Mouse (Mus musculus) kidney, embryonic 16.5 days (tissue): ENCODE measurements at regions not wholly inside any gene's neighbourhood (a gene's known extent, or its start where the extent isn't known, plus 50 kb on each side); places are given as distances from the start of the nearest gene placed in this dataset.

Experiments
- ATAC-seq: fragments of 200-750 bp; cut with Nextera tagmentation; 2 replicates; pipeline ENCODE4 v1.8.0; 2017; ENCODE audit warnings: moderate TSS enrichment; ENCODE audit not compliant: low FRiP score, low TSS enrichment
- H3K27ac ChIP-seq: fragments of 300-500 bp; sonication (generic); 2 replicates; pipeline ENCODE4 v1.5.1; 2014; ENCODE audit warnings: low read length
- H3K27me3 ChIP-seq: fragments of 300-500 bp; sonication (generic); 2 replicates; pipeline ENCODE4 v1.6.1; 2014; ENCODE audit warnings: low read length, control low read depth, mixed read lengths; ENCODE audit not compliant: insufficient read depth
- H3K36me3 ChIP-seq: fragments of 300-500 bp; sonication (generic); 2 replicates; pipeline ENCODE4 v1.6.1; 2014; ENCODE audit warnings: low read length, control low read depth, mixed read lengths; ENCODE audit not compliant: insufficient read depth
- H3K4me1 ChIP-seq: fragments of 300-500 bp; sonication (generic); 2 replicates; pipeline ENCODE4 v1.6.1; 2014; ENCODE audit warnings: low read length, control low read depth, mixed read lengths; ENCODE audit not compliant: insufficient read depth
- H3K4me2 ChIP-seq: fragments of 300-500 bp; sonication (generic); replicated peaks from 2 replicates; pipeline ENCODE4 v1.6.1; 2014; ENCODE audit warnings: low read depth, low read length
- H3K4me3 ChIP-seq: fragments of 300-500 bp; sonication (generic); 2 replicates; pipeline ENCODE4 v1.5.1; 2014; ENCODE audit warnings: mild to moderate bottlenecking, low read length
- H3K9ac ChIP-seq: fragments of 300-500 bp; sonication (generic); replicated peaks from 2 replicates; pipeline ENCODE4 v1.6.1; 2014; ENCODE audit warnings: low read length
- H3K9me3 ChIP-seq: fragments of 300-500 bp; sonication (generic); 2 replicates; pipeline ENCODE4 v1.6.1; 2016; ENCODE audit warnings: low read length, control low read depth
- WGBS: fragments of 180-500 bp; shearing (Covaris S2); extraction: QIAGEN DNeasy Blood & Tissue Kit; methylation state at CpG from one replicate; pipeline ENCODE4 v1.1.7; 2014; 5-methylcytosine and 5-hydroxymethylcytosine counted together

GRCm38 (mm10) chr11:63570646-63571045 lies 351.4 kb downstream of the Hs3st3b1 start:
- Histone ChIP-seq H3K4me3 (no peak overlapping the region), H3K4me2 (no peak overlapping the region), H3K9ac (no peak overlapping the region), H3K36me3 (no peaks in the 10 kb centered on the region), H3K27ac (peak overlapping the region; percentile 63), H3K4me1 (peaks cover 14% of the 10 kb centered on the region), H3K9me3 (no peaks in the 10 kb centered on the region), H3K27me3 (peaks cover 6% of the 10 kb centered on the region; the same call in 1 of the 2 replicates)
- no peak for ATAC-seq
- WGBS: 59% methylated on average over 1 of the region's 1 CpGs

GRCm38 (mm10) chr11:63573271-63573670 lies 348.8 kb downstream of the Hs3st3b1 start:
- 68% methylated on average over 2 of the region's 2 CpGs for WGBS
- H3K9me3 ChIP-seq: no peaks in the 10 kb centered on the region
- H3K4me1 ChIP-seq: peaks cover 14% of the 10 kb centered on the region
- no peak for ATAC-seq
- no peak overlapping the region for H3K4me2 ChIP-seq
- peaks cover 3% of the 10 kb centered on the region; the same call in 1 of the 2 replicates for H3K27me3 ChIP-seq
- H3K27ac ChIP-seq: no peak overlapping the region
- H3K36me3 ChIP-seq: no peaks in the 10 kb centered on the region
- H3K4me3 ChIP-seq: no peak overlapping the region
- no peak overlapping the region for H3K9ac ChIP-seq

- Histone ChIP-seq H3K4me3 (no peak overlapping the region), H3K9ac (no peak overlapping the region), H3K27ac (no peak overlapping the region), H3K27me3 (no peaks in the 10 kb centered on the region), H3K9me3 (no peaks in the 10 kb centered on the region), H3K36me3 (no peaks in the 10 kb centered on the region), H3K4me1 (peaks cover 3% of the 10 kb centered on the region; the same call in 1 of the 2 replicates), H3K4me2 (no peak overlapping the region)
- WGBS: 73% methylated on average over 3 of the region's 3 CpGs
- no peak for ATAC-seq
Observed at GRCm38 (mm10) chr11:63583321-63583720, 338.8 kb downstream of the Hs3st3b1 start.

GRCm38 (mm10) chr11:63585216-63585869 lies 336.7 kb downstream of the Hs3st3b1 start:
- Histone ChIP-seq H3K27ac (no peak overlapping the region), H3K27me3 (no peaks in the 10 kb centered on the region), H3K9me3 (no peaks in the 10 kb centered on the region), H3K4me3 (no peak overlapping the region), H3K36me3 (no peaks in the 10 kb centered on the region), H3K9ac (no peak overlapping the region), H3K4me1 (peaks cover 3% of the 10 kb centered on the region; the same call in 1 of the 2 replicates), H3K4me2 (no peak overlapping the region)
- WGBS: 88% methylated on average over 8 of the region's 8 CpGs
- no peak for ATAC-seq

DNA sequence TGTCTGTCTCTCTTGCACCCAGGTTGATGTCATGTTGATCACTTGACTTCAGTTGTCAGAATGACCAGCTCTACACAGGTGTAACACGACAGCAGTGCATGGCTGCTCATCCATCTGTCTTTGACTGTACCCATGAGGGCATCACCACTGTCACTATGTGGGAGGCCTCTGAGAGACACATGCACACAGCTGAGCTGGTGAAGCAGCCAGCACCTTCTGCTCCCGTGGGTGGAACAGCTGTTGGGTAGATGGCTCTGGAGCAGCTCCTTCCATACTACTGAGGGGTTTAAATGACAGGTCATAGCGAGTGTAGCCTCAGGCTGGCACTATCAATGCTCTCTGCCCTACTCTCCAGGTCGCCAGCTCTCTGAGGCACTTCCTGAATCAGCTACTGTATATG lies 301.9 kb downstream of the Hs3st3b1 start:
- Histone ChIP-seq H3K4me1 (no peaks in the 10 kb centered on the region), H3K27ac (no peak overlapping the region), H3K4me3 (no peak overlapping the region), H3K36me3 (no peaks in the 10 kb centered on the region), H3K9ac (no peak overlapping the region), H3K27me3 (no peaks in the 10 kb centered on the region), H3K4me2 (no peak overlapping the region), H3K9me3 (no peaks in the 10 kb centered on the region)
- 78% methylated on average over 4 of the region's 4 CpGs for WGBS
- ATAC-seq: no peak

- H3K4me2 ChIP-seq: no peak overlapping the region
- ATAC-seq: no peak
- WGBS: 74% methylated on average over 11 of the region's 11 CpGs
- H3K27me3 ChIP-seq: no peaks in the 10 kb centered on the region
- H3K4me3 ChIP-seq: no peak overlapping the region
- H3K4me1 ChIP-seq: no peaks in the 10 kb centered on the region
- H3K36me3 ChIP-seq: no peaks in the 10 kb centered on the region
- no peak overlapping the region for H3K9ac ChIP-seq
- H3K9me3 ChIP-seq: no peaks in the 10 kb centered on the region
- no peak overlapping the region for H3K27ac ChIP-seq
Observed at GRCm38 (mm10) chr11:63630336-63630735, 291.8 kb downstream of the Hs3st3b1 start.

DNA sequence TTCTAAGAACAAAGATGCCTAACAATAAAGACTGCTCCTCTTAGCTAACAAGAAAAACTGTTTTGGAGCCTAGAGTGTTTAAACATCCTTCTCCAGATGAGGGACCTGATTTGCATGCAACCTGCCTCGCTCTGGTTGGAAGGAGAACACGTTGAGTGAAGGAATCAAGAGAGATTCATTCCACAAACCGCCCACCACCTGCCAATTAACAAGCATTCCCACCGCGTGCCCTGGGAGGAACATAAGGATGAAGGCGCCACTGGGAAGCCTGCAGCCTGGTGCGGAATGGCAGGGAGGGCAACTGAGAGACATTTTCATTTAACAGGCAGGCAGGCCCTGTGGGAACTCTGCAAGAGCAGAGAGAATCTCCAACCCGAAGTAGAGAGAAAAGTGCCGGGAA lies 265.0 kb downstream of the Hs3st3b1 start:
- H3K4me2 ChIP-seq: no peak overlapping the region
- H3K4me1 ChIP-seq: no peaks in the 10 kb centered on the region
- no peak overlapping the region for H3K4me3 ChIP-seq
- H3K36me3 ChIP-seq: no peaks in the 10 kb centered on the region
- 68% methylated on average over 9 of the region's 9 CpGs for WGBS
- no peaks in the 10 kb centered on the region for H3K27me3 ChIP-seq
- H3K27ac ChIP-seq: no peak overlapping the region
- no peaks in the 10 kb centered on the region for H3K9me3 ChIP-seq
- no peak for ATAC-seq
- no peak overlapping the region for H3K9ac ChIP-seq

DNA sequence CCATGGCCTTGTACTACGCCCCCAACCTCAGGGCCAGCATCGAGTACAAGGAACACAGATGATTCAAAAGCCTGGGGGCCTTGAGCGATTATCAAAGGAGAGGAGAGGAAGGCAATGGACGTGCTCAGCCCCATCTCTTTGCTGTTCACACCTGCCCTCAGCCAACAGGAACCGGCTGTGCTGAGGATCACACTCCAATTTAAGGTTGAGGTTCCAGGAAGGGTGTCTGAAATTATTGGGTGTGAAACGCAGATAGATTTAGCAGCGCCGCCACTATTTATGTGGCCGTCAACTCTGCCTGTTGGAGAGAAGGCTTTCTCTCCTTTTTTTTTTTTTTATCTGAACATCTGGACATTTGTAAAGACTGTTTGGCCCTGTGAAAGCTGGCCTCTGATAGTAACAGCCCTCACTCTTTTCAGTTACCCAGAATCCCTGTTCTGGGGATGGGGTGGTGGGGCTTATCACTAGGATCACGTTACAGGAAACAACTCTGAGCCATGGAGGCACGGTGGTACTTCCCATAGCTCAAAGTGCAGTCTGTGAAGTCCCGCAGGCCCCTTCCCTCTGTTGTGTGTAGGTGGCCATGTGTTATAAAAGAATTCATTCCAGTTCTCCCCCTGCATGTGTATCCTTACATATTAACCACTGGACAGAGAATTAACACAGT lies 256.7 kb downstream of the Hs3st3b1 start:
- H3K4me2 ChIP-seq: no peak overlapping the region

GRCm38 (mm10) chr11:63670477-63670876 lies 251.6 kb downstream of the Hs3st3b1 start:
- H3K27ac ChIP-seq: no peak overlapping the region
- ATAC-seq: no peak
- no peaks in the 10 kb centered on the region for H3K27me3 ChIP-seq
- no peak overlapping the region for H3K4me3 ChIP-seq
- no peaks in the 10 kb centered on the region for H3K9me3 ChIP-seq
- H3K4me2 ChIP-seq: no peak overlapping the region
- H3K9ac ChIP-seq: no peak overlapping the region
- H3K4me1 ChIP-seq: no peaks in the 10 kb centered on the region
- WGBS: 72% methylated on average over 4 of the region's 4 CpGs
- H3K36me3 ChIP-seq: no peaks in the 10 kb centered on the region

More for the DNA sequence above, 256.7 kb downstream of the Hs3st3b1 start:
- H3K36me3 ChIP-seq: no peaks in the 10 kb centered on the region
- H3K4me3 ChIP-seq: no peak overlapping the region
- WGBS: 21% methylated on average over 12 of the region's 12 CpGs
- H3K27me3 ChIP-seq: no peaks in the 10 kb centered on the region
- H3K4me1 ChIP-seq: 0 out of 2 replicates have a peak, but pooled peaks cover 5% of the 10 kb centered on the region
- no peak overlapping the region for H3K27ac ChIP-seq
- no peak for ATAC-seq
- H3K9me3 ChIP-seq: no peaks in the 10 kb centered on the region
- H3K9ac ChIP-seq: no peak overlapping the region

GRCm38 (mm10) chr11:63671816-63672215 lies 250.3 kb downstream of the Hs3st3b1 start:
- H3K4me2 ChIP-seq: no peak overlapping the region

More at GRCm38 (mm10) chr11:63671816-63672215, 250.3 kb downstream of the Hs3st3b1 start:
- Histone ChIP-seq H3K27me3 (no peaks in the 10 kb centered on the region), H3K27ac (no peak overlapping the region), H3K4me3 (no peak overlapping the region), H3K36me3 (no peaks in the 10 kb centered on the region), H3K9ac (no peak overlapping the region), H3K9me3 (no peaks in the 10 kb centered on the region), H3K4me1 (no peaks in the 10 kb centered on the region)
- ATAC-seq: no peak
- 78% methylated on average over 2 of the region's 2 CpGs for WGBS
